Mouse (Mus musculus) embryonic facial prominence, embryonic 13.5 days (tissue): ENCODE measurements around the gene Mettl27. TPM values are rescaled to one million over a fixed set of nuclear protein-coding genes. Genes with fewer than 3 reads are reported as not detected.

Experiments used
- ATAC-seq: fragments of 200-750 bp; cut with Nextera tagmentation; 2 replicates; pipeline ENCODE4 v1.8.0; 2017; ENCODE audit warnings: low read depth; ENCODE audit not compliant: insufficient number of reproducible peaks, insufficient read depth, low FRiP score, low TSS enrichment
- H3K27ac ChIP-seq: fragments of 300-500 bp; sonication (generic); 2 replicates; pipeline ENCODE4 v1.5.1; 2015; ENCODE audit warnings: moderate library complexity, mild to moderate bottlenecking, inconsistent platforms
- H3K27me3 ChIP-seq: fragments of 300-500 bp; sonication (generic); 2 replicates; pipeline ENCODE4 v1.6.1; 2015; ENCODE audit warnings: mild to moderate bottlenecking, inconsistent platforms
- H3K36me3 ChIP-seq: fragments of 300-500 bp; sonication (generic); 2 replicates; pipeline ENCODE4 v1.6.1; 2015; ENCODE audit warnings: mild to moderate bottlenecking, inconsistent platforms
- H3K4me1 ChIP-seq: fragments of 300-500 bp; sonication (generic); 2 replicates; pipeline ENCODE4 v1.6.1; 2015; ENCODE audit warnings: inconsistent platforms
- H3K4me2 ChIP-seq: fragments of 300-500 bp; sonication (generic); 2 replicates; pipeline ENCODE4 v1.6.1; 2015; ENCODE audit warnings: moderate library complexity, mild to moderate bottlenecking, inconsistent platforms
- H3K4me3 ChIP-seq: fragments of 300-500 bp; sonication (generic); 2 replicates; pipeline ENCODE4 v1.5.1; 2015; ENCODE audit warnings: mild to moderate bottlenecking, inconsistent platforms
- H3K9ac ChIP-seq: fragments of 300-500 bp; sonication (generic); 2 replicates; pipeline ENCODE4 v1.6.1; 2015; ENCODE audit warnings: mild to moderate bottlenecking, inconsistent platforms
- H3K9me3 ChIP-seq: fragments of 300-500 bp; sonication (generic); 2 replicates; pipeline ENCODE4 v1.6.1; 2016; ENCODE audit warnings: inconsistent platforms
- WGBS: fragments of 180-500 bp; shearing (Covaris S2); methylation state at CpG from one replicate; pipeline ENCODE4 v1.1.7; 2015; ENCODE audit warnings: mixed read lengths; 5-methylcytosine and 5-hydroxymethylcytosine counted together
- polyA plus RNA-seq: library from polyadenylated mRNA; unstranded; fragments of >200 nt; fragmentation: Nextera tagmentation; extraction: Ambion mirVana; gene quantifications from 2 replicates; pipeline ENCODE4 v1.2.1, GENCODE M21; 2015

The Mettl27 gene
- polyA plus RNA-seq, 1 experiment from 2014 or later = 21.1 TPM

GRCm38 (mm10) chr5:134976164-134976563 lies 44.0 kb downstream of the Mettl27 start:
- H3K27ac ChIP-seq = no peak overlapping the region
- no peaks in the 10 kb centered on the region for H3K9me3 ChIP-seq
- H3K36me3 ChIP-seq = no peaks in the 10 kb centered on the region
- no peaks in the 10 kb centered on the region for H3K27me3 ChIP-seq
- H3K4me2 ChIP-seq = no peak overlapping the region
- WGBS = 90% methylated on average over 2 of the region's 2 CpGs
- no peak overlapping the region for H3K4me3 ChIP-seq
- H3K9ac ChIP-seq = no peak overlapping the region
- no peaks in the 10 kb centered on the region for H3K4me1 ChIP-seq
- no peak for ATAC-seq

- Histone ChIP-seq H3K27me3 (no peaks in the 10 kb centered on the region), H3K27ac (no peak overlapping the region), H3K4me3 (no peak overlapping the region), H3K4me2 (no peak overlapping the region), H3K4me1 (no peaks in the 10 kb centered on the region), H3K9me3 (no peaks in the 10 kb centered on the region), H3K36me3 (no peaks in the 10 kb centered on the region), H3K9ac (no peak overlapping the region)
- ATAC-seq = no peak
- WGBS = 83% methylated on average over 14 of the region's 14 CpGs
Observed at GRCm38 (mm10) chr5:134976577-134977250, 44.5 kb downstream of the Mettl27 start.

GRCm38 (mm10) chr5:134977837-134978236 lies 45.7 kb downstream of the Mettl27 start:
- Histone ChIP-seq H3K27ac (no peak overlapping the region), H3K9me3 (no peaks in the 10 kb centered on the region), H3K9ac (no peak overlapping the region), H3K4me3 (no peak overlapping the region), H3K27me3 (no peaks in the 10 kb centered on the region), H3K36me3 (no peaks in the 10 kb centered on the region), H3K4me1 (no peaks in the 10 kb centered on the region), H3K4me2 (no peak overlapping the region)
- ATAC-seq = no peak
- 86% methylated on average over 4 of the region's 4 CpGs for WGBS

- ATAC-seq = no peak
- WGBS = 53% methylated on average over 10 of the region's 10 CpGs
- Histone ChIP-seq H3K27me3 (peaks cover 29% of the 10 kb centered on the region), H3K4me2 (no peak overlapping the region), H3K4me1 (peaks cover 12% of the 10 kb centered on the region), H3K27ac (no peak overlapping the region), H3K4me3 (no peak overlapping the region), H3K36me3 (no peaks in the 10 kb centered on the region), H3K9ac (no peak overlapping the region), H3K9me3 (no peaks in the 10 kb centered on the region)
Observed at GRCm38 (mm10) chr5:134981149-134981548, 49.0 kb downstream of the Mettl27 start.

- H3K27me3 ChIP-seq = peaks cover 48% of the 10 kb centered on the region
- no peak overlapping the region for H3K27ac ChIP-seq
- WGBS = 60% methylated on average over 1 of the region's 1 CpGs
- no peaks in the 10 kb centered on the region for H3K9me3 ChIP-seq
- H3K36me3 ChIP-seq = no peaks in the 10 kb centered on the region
- no peak overlapping the region for H3K4me2 ChIP-seq
- H3K9ac ChIP-seq = no peak overlapping the region
- no peak for ATAC-seq
- peaks cover 23% of the 10 kb centered on the region for H3K4me1 ChIP-seq
- H3K4me3 ChIP-seq = no peak overlapping the region
Observed at GRCm38 (mm10) chr5:134983111-134983510, 50.9 kb downstream of the Mettl27 start.

- no peak for ATAC-seq
- Histone ChIP-seq H3K4me2 (no peak overlapping the region), H3K4me1 (peaks cover 23% of the 10 kb centered on the region), H3K9ac (no peak overlapping the region), H3K9me3 (no peaks in the 10 kb centered on the region), H3K4me3 (no peak overlapping the region), H3K27ac (no peak overlapping the region), H3K27me3 (peaks cover 53% of the 10 kb centered on the region), H3K36me3 (no peaks in the 10 kb centered on the region)
- WGBS = 9% methylated on average over 3 of the region's 3 CpGs
Observed at GRCm38 (mm10) chr5:134983771-134984170, 51.6 kb downstream of the Mettl27 start.

GRCm38 (mm10) chr5:134985633-134986297 lies 53.6 kb downstream of the Mettl27 start, which contains the start of gene Cldn3:
Cldn3 (plus strand) TSS chr5:134986214.
- peak within 1 kb of the TSS; percentile 57 for H3K4me2 ChIP-seq
- no peaks in the 10 kb centered on the region for H3K36me3 ChIP-seq
- peak within 1 kb of the TSS; percentile 61 for H3K9ac ChIP-seq
- H3K27me3 ChIP-seq = peaks cover 66% of the 10 kb centered on the region
- under 1% methylated on average over 25 of the region's 25 CpGs for WGBS
- peak; percentile 69 for ATAC-seq
- H3K27ac ChIP-seq = peak within 1 kb of the TSS; percentile 68
- H3K4me1 ChIP-seq = peaks cover 27% of the 10 kb centered on the region
- no peaks in the 10 kb centered on the region for H3K9me3 ChIP-seq
- peak within 1 kb of the TSS; percentile 38 for H3K4me3 ChIP-seq

- Histone ChIP-seq H3K4me1 (peaks cover 27% of the 10 kb centered on the region), H3K9ac (peak overlapping the region; percentile 61), H3K9me3 (no peaks in the 10 kb centered on the region), H3K27me3 (peaks cover 66% of the 10 kb centered on the region), H3K36me3 (no peaks in the 10 kb centered on the region), H3K4me2 (peak overlapping the region; percentile 57), H3K4me3 (peak overlapping the region; percentile 38), H3K27ac (peak overlapping the region; percentile 68)
- ATAC-seq = no peak
- 2% methylated on average over 79 of the region's 79 CpGs for WGBS
Observed at GRCm38 (mm10) chr5:134986298-134987268, 54.4 kb downstream of the Mettl27 start.

GRCm38 (mm10) chr5:134989166-134989565 lies 57.0 kb downstream of the Mettl27 start:
- Histone ChIP-seq H3K9ac (no peak overlapping the region), H3K36me3 (no peaks in the 10 kb centered on the region), H3K9me3 (no peaks in the 10 kb centered on the region), H3K4me3 (no peak overlapping the region), H3K4me1 (peaks cover 27% of the 10 kb centered on the region), H3K4me2 (0 out of 2 replicates have a peak overlapping the region, but pooled peaks have one; percentile 14), H3K27ac (no peak overlapping the region), H3K27me3 (peaks cover 57% of the 10 kb centered on the region)
- 76% methylated on average over 11 of the region's 11 CpGs for WGBS
- ATAC-seq = no peak

GRCm38 (mm10) chr5:134989741-134990140 lies 57.6 kb downstream of the Mettl27 start:
- no peak overlapping the region for H3K4me3 ChIP-seq
- peaks cover 27% of the 10 kb centered on the region for H3K4me1 ChIP-seq
- H3K9ac ChIP-seq = no peak overlapping the region
- no peak overlapping the region for H3K27ac ChIP-seq
- no peaks in the 10 kb centered on the region for H3K36me3 ChIP-seq
- H3K27me3 ChIP-seq = peaks cover 51% of the 10 kb centered on the region
- no peak overlapping the region for H3K4me2 ChIP-seq
- no peaks in the 10 kb centered on the region for H3K9me3 ChIP-seq
- no peak for ATAC-seq
- WGBS = 27% methylated on average over 6 of the region's 6 CpGs
